Mouse (Mus musculus) CD4-positive, CD25-positive, alpha-beta regulatory T cell, adult 2 months (primary cell): ENCODE measurements around the gene Iqgap1.

Experiments
- DNase-seq: peaks from one replicate; pipeline ENCODE4 v3.0.0-alpha.2; 2012; ENCODE audit warnings: low read depth, low spot score

Iqgap1 gene

DNA sequence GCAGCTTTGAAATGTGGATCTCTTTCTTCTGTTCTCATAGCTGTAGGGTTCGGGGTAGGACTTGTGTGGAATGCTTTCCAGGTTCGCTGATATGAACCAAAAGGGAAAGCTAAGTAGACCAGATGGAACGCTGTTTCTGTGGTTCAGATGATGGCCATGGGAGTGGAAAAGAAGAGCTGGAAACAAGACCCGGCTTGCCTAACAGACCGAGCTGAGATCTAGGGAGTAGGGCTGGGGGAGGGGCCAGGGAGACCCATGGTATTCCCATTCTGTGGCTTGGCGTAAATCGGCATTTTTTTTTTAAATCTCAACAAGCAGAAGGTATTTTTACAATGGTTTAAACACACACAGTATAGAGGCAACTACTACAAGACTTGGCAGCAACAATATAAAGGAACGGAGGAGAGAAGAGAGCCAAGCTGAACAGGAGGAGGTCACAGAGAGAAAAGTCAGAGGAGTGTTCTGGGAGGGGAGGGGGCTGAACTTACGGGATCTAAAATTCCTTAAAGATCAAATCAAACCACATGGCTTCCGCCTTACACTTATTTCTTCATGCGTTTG is at the start of gene Iqgap1:
Gene Iqgap1, minus strand, starts transcription at position 132 of the 561 bp plus-strand sequence.
- DNase-seq = no peak

DNA sequence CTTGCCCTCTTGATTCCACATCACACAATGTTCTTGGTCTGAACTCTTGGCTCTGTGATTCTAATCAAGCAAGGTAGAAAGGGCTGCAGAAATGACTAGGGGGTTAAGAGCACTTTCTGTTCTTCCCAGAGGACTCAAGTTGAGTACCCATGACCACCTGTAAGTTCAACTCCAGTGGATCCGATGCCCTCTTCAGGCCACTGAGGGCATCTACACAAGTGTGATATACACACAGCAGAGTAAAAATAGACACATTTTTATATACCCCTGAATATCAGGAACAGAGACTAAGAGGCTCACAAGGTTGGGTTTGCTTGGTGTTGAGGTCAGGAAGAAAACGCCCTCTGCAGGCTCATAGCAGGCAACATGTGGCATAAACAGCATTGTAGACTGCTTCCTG is 47.9 kb upstream of the Iqgap1 start:
- no peak for DNase-seq

DNA sequence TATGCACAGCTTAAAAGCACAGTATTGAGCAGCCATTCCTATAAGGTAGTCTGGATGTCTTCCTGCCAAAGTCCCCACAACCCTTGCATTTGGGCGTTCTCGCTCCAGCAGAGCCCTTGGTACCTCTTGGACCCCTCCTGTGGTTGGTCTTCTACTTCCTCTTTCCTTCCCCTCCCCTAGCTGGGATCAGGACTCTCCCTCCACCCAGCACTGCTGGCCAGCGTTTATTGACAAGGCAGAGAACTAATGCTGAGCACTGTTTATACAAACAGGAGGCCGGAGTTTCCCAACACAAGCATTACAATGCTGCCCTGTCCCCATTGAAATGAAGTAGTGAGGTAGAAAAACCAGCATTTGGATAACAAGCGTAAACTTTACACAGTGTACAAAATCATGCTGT is 47.3 kb upstream of the Iqgap1 start:
- DNase-seq = no peak

DNA sequence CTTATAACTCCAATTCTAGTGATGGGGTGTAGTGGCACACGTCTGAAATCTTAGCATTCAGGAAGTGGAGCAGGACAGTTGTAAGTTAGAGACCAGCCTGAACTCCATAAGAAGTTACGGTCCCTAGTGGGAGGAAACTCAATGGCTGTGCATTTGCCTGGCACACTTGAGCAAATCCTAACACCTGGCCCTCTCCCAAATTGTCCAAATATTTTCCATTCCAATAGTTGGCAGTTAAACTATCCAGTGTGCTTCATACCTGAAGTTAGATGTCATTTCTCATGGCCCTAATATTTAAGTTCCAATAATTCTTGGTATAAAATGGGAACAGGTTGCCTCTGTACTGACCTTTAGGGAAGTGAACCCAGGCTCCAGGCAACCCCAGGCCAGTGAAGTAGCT is 42.9 kb upstream of the Iqgap1 start:
- no peak for DNase-seq

DNA sequence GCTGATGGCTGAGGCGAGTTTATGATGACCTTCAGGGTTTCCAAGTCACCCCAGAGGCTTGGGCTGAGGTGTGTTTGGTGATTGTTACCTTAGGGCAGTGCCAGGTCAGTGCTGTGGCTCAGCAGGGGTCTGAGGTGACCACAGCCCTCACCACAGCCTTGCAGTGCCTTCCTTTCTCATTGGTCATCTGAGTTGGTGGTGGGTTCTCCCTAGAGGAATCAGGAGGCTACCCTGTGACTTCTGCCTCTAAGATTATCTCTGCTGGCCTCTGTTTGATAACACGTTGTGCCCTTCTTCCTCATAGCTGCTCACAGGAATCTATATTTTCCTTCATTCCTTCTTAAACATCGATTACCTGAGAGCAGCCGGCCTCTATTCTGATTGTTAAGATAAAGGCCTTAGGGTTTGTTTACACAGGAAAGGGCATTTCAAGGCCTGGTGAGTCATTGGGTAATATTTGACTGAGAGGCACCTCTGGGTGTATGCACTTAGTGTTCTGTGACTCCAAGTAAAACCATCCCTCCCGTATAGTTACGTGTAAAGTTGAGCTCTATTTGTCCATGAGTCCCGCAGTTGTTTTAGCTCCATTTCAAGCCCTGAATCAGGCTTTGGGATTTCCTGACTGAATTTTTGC is 40.9 kb upstream of the Iqgap1 start:
- DNase-seq = no peak

DNA sequence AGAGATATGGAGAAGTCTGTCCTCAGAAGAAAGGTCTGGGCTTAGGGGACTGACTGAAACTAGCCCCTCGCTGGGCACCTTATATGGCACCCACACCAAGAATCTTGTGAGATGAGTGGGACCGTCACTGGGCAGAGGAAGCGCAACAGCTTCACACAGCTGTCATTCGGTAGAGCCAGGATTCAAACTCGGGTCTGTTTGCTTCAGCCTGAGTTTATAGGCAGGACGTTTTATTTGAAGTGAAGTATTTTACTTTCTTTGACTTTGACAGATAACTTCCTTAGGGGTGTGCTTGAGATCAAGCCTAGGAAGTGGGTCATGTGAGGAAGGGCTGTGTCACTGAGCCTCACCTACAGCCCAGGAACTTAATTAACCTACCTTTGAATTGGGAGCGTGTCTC is 39.7 kb upstream of the Iqgap1 start:
- DNase-seq = peak; percentile 54

DNA sequence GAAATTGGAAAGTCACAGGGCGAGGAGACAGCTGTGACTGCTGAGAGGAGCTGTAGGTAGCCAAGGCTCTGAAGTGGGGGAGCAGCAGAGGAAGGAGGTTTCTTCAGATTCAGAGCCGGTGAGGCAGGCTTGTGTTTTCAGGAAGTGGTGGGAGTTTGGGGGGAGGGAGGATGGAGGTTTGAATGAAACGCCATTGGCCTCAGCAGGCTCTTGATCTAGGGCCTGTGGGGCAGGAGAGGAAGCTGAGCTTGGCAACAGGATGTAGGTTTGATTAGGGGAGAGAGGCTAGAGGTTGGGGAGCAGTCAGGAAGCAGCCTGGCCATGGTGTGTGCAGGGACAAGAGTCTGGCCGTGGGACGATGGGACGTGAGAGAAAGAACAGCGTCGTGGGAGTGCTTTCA is 39.1 kb upstream of the Iqgap1 start:
- peak; percentile 89 for DNase-seq

DNA sequence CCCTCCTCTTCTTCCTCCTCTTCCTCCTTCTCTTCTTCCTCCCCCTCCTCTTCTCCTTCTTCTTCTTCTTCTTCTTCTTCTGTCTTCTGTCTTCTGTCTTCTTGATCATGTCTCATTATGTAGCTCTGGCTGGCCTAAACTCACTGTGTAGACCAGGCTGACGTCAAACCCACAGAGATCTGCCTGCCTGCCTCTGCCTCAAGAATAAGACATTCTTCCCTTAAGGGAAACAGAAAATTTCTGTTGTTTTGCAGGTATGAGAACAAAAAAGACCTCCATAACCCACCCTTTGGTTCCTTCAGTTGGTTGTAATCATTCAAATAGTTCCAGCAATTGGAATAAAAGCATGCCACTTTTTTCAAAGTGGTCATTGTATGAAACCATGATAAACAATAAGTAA is 38.4 kb upstream of the Iqgap1 start:
- peak; percentile 62 for DNase-seq

DNA sequence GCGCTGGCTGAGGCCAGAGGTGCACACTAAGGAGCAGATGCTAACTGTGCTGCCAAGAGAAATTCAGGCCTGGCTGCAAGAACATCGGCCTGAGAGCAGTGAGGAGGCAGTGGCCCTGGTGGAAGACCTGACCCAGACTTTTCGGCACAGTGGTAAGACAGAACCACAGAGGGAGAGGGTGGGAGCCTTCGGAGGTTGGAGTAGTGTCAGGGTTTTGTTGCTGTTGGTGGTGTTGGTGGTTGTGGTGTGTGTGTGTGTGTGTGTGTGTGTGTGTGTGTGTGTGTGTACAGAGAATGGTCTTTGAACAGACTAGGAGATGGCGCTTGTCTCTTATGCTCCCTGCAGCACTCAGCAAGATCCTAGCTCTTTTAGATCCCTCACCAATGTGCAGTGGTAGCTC is 37.7 kb upstream of the Iqgap1 start:
- DNase-seq = peak; percentile 31

DNA sequence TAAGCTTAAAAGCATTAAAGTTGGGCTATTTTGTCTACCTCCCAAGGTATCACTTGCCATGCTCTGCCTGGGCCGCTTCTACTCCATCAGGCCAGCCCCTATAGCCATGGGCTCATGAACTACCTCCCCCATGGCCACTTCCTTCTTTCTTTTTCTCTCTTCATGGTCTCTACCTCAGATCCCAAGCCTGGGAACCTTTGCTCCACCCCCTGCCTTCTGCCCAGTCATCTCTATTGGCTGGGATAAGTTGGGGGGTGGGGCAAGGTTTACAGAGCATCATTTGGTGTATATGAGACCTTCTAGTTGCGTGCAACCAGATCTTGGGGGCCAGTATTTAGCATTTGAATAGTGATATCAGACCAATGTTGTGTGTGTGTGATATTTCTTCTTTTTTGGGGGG is 36.7 kb upstream of the Iqgap1 start:
- DNase-seq = peak; percentile 56

DNA sequence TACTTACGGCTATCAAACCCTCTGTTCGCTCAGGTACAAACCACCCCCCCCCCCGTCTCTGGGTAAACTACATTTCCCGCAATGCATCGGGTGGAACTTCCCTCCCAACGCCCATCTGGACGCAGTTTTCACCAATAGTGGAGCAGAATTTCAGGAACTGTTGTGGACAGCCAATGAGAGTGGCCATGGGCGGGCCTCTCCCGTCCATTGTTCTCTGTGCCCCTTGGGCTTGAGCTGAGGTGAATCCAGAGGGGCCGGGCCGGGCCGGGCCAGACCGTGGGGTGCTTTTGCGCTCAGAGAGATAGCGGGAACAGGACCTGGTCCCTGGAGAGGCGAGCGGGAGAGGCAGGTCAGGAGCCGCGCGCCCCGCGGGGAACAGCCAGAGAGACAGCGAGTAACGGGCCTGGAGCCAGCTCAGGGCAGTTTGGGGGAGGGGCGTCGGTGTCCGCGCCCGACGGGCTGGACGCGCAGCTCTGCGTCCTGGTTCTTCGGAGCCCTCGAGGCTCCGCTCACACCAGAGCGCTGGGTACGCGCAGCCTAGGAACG is 35.0 kb upstream of the Iqgap1 start, which contains the start of gene Zscan2:
Gene Zscan2, plus strand, starts transcription at position 192 of the 546 bp plus-strand sequence.
- DNase-seq = peak; percentile 94

DNA sequence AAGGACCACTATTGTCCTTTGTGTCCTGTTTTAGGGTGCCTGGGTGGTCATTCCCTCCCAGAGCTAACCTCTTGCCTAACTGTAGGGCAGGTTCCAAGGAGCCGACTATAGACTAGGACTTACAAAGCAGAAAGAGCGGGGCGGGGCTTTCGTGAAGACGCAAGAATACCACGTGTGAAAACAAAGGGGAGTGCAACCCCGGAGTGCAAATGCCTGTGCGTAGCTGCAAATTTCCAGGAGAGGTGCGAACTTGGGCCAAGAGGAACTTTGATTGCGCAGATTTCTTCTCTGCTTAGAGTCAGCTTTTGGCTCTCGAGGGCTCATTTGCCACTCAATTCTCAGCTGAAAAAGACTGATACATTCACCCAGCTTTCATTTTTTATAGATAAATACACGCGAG is 34.5 kb upstream of the Iqgap1 start:
- DNase-seq = peak; percentile 89

DNA sequence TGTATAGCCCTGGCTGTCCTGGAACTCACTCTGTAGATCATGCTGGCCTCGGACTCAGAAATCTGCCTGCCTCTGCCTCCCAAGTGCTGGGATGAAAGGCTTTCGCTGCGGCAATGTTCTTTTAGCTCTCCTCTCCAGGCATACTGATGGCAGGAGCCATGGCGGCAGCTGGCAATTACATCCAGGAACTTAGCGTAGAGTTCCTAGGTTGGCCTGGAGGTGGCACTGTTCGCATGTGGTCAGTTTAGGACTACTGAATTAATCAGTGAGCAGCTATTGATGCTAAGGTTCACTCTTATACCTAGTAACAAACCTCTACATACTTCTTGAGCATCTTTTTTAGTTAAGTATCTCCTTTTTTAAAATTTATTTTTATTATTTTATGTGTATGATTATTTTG is 31.4 kb upstream of the Iqgap1 start:
- peak; percentile 89 for DNase-seq

DNA sequence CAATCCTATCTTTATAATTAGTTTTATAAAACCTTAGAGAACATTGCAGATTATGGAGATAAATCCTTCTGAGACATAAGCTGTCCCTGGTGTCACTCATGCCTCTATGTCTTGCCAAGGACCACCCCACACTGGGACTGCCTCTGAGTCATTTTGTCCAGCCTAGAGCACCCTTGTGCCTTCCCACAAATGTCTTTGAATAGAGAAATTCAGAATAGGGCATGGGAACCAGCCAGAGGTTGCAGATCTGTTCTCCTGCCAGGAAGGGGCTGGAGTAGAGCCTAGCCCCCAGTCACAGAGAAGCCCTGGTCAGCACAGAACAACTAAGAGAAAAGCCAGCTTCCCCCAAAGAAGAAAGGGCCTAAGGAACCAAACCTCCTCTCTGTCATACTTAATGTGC is 29.5 kb upstream of the Iqgap1 start:
- no peak for DNase-seq

DNA sequence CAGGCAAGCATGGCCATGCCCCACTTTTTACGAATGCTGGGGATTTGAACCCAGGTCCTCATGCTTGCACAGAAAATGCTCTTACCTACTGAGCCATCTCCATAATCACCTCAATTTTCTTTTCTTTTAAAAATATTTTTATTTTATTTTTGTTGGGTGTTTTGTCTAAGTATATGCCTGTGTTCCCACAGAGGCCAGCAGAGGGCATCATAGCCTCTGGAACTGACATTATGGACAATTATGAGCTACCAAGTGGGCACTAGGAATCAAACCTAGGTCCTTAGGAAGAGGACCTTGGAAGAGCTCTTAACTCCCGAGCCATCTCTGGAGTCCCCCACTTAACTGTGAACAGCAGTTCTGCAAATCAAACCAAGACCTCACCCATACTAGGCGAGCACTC is 27.4 kb upstream of the Iqgap1 start:
- no peak for DNase-seq

DNA sequence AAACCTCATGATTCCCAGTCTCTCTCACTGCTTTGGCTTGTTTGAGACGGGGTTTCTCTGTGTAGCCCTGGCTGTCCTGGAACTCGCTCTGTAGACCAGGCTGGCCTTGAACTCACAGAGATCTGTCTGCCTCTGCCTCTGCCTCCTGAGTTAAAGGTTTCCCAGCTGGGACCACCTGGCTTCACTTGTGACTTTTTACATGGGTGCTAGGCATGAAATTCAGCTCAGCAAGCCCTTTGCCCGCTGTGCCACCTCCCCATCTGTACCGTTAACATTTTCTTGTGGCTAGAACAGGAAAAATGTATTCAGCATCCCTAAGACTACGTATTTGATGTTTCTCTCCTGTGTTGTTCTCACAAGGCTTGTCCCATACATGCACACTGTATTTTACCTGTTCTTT is 24.7 kb upstream of the Iqgap1 start:
- no peak for DNase-seq

DNA sequence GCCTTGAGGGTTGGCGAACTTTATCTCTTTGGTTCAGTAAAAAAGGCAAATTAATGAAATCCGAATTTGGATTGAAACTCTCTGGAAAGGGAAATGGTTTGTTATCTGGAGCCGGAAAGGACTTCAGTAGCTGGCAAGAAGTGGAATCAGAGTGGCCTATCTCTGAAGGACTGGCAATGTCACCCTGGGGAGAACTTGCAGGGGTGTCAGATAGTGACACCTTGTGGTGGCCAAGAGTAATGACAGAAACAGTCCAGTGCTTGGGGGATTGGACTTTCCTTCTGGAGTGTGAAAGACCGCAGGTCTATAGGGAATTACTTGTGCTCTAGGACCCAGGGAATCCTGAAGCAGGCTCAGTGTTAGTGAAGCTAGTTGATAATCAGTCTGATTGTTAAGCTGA is 23.9 kb upstream of the Iqgap1 start:
- DNase-seq = peak; percentile 81

DNA sequence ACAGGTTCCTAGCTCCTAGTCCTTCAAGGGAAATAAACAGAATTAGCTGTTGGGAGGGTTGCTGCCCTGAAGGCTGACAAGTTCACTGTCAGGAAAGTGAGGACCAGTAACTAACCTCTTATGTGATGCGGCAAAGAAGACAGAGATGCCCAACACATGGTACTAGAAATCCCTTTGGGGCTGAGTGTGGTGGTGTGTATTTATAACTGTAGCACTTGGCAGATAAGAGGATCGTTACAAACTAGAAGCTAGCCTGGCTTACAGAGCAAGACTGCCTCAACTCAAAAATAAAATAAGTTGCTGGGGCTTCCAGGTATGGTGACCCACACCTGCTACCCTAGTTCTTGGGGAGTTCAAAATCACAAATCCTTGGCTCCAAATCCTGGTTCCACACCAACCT is 23.5 kb upstream of the Iqgap1 start:
- DNase-seq = no peak

DNA sequence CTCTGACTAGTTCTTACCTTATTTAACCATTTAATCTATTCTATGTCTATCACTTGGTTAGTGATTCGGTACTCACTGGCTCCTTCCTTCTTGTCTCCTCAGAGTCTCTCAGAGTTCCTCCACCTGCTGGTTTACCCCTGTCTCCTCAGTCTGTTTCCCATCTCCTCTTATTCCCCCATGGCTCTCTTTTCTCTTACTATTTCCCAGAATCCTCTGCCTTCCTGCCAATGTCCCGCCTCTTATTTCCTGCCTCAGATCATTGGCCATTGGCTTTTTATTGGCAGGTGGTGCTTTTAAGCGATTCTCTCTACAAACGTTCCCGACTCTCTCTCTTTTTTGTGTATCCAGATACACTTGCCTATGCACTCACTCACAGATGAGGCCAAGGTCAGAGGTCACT is 20.9 kb upstream of the Iqgap1 start:
- DNase-seq = no peak

DNA sequence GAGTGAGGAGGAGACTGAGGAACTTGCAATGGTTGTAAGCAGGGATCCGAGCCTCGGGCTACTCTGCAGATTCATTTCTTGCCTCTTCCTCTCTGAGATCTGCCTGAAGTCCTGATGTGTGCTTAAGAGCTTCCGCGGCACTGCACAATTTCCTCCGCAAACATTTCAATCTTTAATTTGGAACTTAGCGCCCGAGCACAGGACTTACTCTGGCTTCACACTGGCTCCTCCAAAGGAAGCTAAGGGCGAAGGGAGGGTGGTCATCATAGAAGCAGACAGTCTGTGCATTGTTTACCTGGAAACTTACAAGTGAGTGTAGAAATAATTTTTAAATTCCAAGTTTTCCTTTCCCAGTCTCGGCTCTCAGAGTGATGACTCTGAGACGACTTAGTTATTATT is 20.5 kb upstream of the Iqgap1 start:
- DNase-seq = no peak

DNA sequence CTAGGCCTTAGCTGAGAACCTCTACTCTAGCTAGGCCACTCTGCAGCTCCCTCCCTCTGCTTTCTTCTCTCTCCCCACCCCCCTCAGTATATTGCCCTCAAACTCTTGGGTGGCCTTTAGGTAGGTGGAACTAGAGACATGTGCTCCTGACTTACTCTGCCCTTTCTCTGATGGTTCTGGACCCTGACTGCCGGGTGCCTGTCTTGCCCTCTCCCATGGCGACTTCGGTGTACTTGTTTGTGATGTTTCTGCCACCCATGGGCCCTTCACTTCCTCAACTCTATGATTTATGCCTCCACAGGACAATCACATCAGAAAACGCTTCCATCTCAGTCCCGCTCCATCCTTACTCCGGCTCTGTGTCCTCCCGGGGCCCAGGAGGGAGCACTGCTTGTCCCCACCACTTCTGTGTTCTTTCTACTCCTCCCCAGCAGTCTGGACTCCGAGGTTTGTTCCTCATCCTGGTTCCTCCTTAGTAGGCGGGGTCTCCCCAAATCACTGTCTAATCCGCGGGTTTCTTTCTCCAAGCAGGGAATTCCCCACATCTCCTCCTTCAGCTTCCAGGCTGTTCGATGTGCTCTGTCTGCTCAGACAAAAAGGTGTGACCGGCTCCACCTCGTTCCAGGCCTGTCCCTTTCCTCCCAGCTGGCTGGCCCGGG is 20.0 kb upstream of the Iqgap1 start:
- no peak for DNase-seq

DNA sequence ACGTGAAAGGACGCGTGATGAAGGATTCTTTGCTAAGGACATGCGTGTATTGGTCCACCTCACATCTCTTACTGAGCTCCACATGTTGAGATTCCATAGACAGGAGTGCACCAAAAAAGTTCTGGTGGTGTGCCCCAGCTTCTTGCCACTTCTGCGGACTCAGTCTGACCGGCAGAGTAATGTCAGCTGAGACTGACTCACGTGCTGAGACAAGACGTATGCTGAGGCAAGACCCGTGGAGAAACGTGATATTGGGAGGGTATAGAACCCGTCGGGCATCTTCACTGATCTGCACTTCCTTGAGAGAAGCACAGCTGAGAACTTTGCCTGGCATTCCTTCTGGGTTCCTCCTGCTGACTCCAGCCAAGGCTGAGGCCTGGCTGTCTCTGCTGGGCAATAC is 18.9 kb upstream of the Iqgap1 start:
- no peak for DNase-seq
